Mouse (Mus musculus): Measurements from ENCODE around the gene Gtf2h3. TPM values are rescaled to one million over a fixed set of nuclear protein-coding genes. Genes with fewer than 3 reads are reported as not detected.

Gtf2h3 gene
- polyA plus RNA-seq, 1 experiment from 2014 or later: 56.7 TPM

- H3K4me3 ChIP-seq (ENCODE audit: low read depth, low read length): no peak overlapping the region
- H3K36me3 ChIP-seq (ENCODE audit: control insufficient read depth, insufficient read depth, low read length): peaks cover 77% of the 10 kb centered on the region
- no peaks in the 10 kb centered on the region for H3K4me1 ChIP-seq (ENCODE audit: control insufficient read depth, insufficient read depth, low read length)
- DNase-seq (ENCODE audit: low spot score): peak; percentile 14
- H3K27ac ChIP-seq (replicated peaks; ENCODE audit: low read depth, low read length): no peak overlapping the region
- H3K27me3 ChIP-seq (replicated peaks; ENCODE audit: control insufficient read depth, insufficient read depth, low read length): no peaks in the 10 kb centered on the region
- no peak overlapping the region for H3K9ac ChIP-seq (ENCODE audit: low read depth, low read length)
- WGBS: 94% methylated on average over 4 of the region's 4 CpGs
- H3K4me2 ChIP-seq (ENCODE audit: low read depth, low read length): no peak overlapping the region
- no peaks in the 10 kb centered on the region for H3K9me3 ChIP-seq (ENCODE audit: control insufficient read depth, low read length)
- ATAC-seq (ENCODE audit: low read depth): no peak
These were observed 57.8 kb downstream of the Gtf2h3 start for GRCm38 (mm10) chr5:124636694-124637093.

- DNase-seq (ENCODE audit: low spot score) (peak; percentile 59), ATAC-seq (ENCODE audit: low read depth) (peak; percentile 42)
- Histone ChIP-seq H3K9ac (ENCODE audit: low read depth, low read length) (no peak overlapping the region), H3K27ac (replicated peaks; ENCODE audit: low read depth, low read length) (no peak overlapping the region), H3K4me1 (ENCODE audit: control insufficient read depth, insufficient read depth, low read length) (no peaks in the 10 kb centered on the region), H3K4me3 (ENCODE audit: low read depth, low read length) (no peak overlapping the region), H3K4me2 (ENCODE audit: low read depth, low read length) (no peak overlapping the region), H3K9me3 (ENCODE audit: control insufficient read depth, low read length) (no peaks in the 10 kb centered on the region), H3K27me3 (replicated peaks; ENCODE audit: control insufficient read depth, insufficient read depth, low read length) (no peaks in the 10 kb centered on the region), H3K36me3 (ENCODE audit: control insufficient read depth, insufficient read depth, low read length) (peaks cover 80% of the 10 kb centered on the region)
- 79% methylated on average over 11 of the region's 11 CpGs for WGBS
These were observed 58.4 kb downstream of the Gtf2h3 start for GRCm38 (mm10) chr5:124637300-124637699.

- H3K9me3 ChIP-seq (ENCODE audit: control insufficient read depth, low read length): no peaks in the 10 kb centered on the region
- H3K4me1 ChIP-seq (ENCODE audit: control insufficient read depth, insufficient read depth, low read length): no peaks in the 10 kb centered on the region
- ATAC-seq (ENCODE audit: low read depth) (no peak), DNase-seq (ENCODE audit: low spot score) (no peak)
- WGBS: 95% methylated on average over 13 of the region's 13 CpGs
- H3K27me3 ChIP-seq (replicated peaks; ENCODE audit: control insufficient read depth, insufficient read depth, low read length): no peaks in the 10 kb centered on the region
- no peak overlapping the region for H3K4me2 ChIP-seq (ENCODE audit: low read depth, low read length)
- H3K9ac ChIP-seq (ENCODE audit: low read depth, low read length): no peak overlapping the region
- H3K36me3 ChIP-seq (ENCODE audit: control insufficient read depth, insufficient read depth, low read length): peaks cover 86% of the 10 kb centered on the region
- H3K27ac ChIP-seq (replicated peaks; ENCODE audit: low read depth, low read length): no peak overlapping the region
- no peak overlapping the region for H3K4me3 ChIP-seq (ENCODE audit: low read depth, low read length)
These were observed 58.9 kb downstream of the Gtf2h3 start for GRCm38 (mm10) chr5:124637836-124638235.

Other genes starting within 250 kb of the Gtf2h3 start
- 62.2 and 69.7 TPM in 2 replicates for gene Cdk2ap1, start 216.1 kb upstream of the Gtf2h3 start, polyA plus RNA-seq (2014; fragmentation: Nextera tagmentation; extraction: Ambion mirVana)
- 62.7 and 66.5 TPM in 2 replicates for gene Sbno1, start 153.1 kb upstream of the Gtf2h3 start, polyA plus RNA-seq (2014; fragmentation: Nextera tagmentation; extraction: Ambion mirVana)
- gene Kmt5a, start 139.2 kb upstream of the Gtf2h3 start, polyA plus RNA-seq (2014; fragmentation: Nextera tagmentation; extraction: Ambion mirVana): 50.3 and 57.5 TPM in 2 replicates
- 33.6 and 34.8 TPM in 2 replicates for gene Rilpl2, start 100.8 kb upstream of the Gtf2h3 start, polyA plus RNA-seq (2014; fragmentation: Nextera tagmentation; extraction: Ambion mirVana)
- gene Snrnp35, start 96.0 kb upstream of the Gtf2h3 start, polyA plus RNA-seq (2014; fragmentation: Nextera tagmentation; extraction: Ambion mirVana): 11.0 and 11.4 TPM in 2 replicates
- gene Rilpl1, start 47.7 kb upstream of the Gtf2h3 start, polyA plus RNA-seq (2014; fragmentation: Nextera tagmentation; extraction: Ambion mirVana): 27.0 and 29.6 TPM in 2 replicates
- gene Tmed2, start 38.4 kb upstream of the Gtf2h3 start, polyA plus RNA-seq (2014; fragmentation: Nextera tagmentation; extraction: Ambion mirVana): 612 and 629 TPM in 2 replicates
- gene Ddx55, start 26.3 kb upstream of the Gtf2h3 start, polyA plus RNA-seq (2014; fragmentation: Nextera tagmentation; extraction: Ambion mirVana): 8.5 and 10.6 TPM in 2 replicates
- gene Eif2b1, start within 50 bp of the Gtf2h3 start, polyA plus RNA-seq (2014; fragmentation: Nextera tagmentation; extraction: Ambion mirVana): 74.6 and 74.9 TPM in 2 replicates
- 46.8 and 48.3 TPM in 2 replicates for gene Atp6v0a2, start 49.4 kb downstream of the Gtf2h3 start, polyA plus RNA-seq (2014; fragmentation: Nextera tagmentation; extraction: Ambion mirVana)
- 0.25 and 0.39 TPM in 2 replicates for gene Dnah10, start 145.9 kb downstream of the Gtf2h3 start, polyA plus RNA-seq (2014; fragmentation: Nextera tagmentation; extraction: Ambion mirVana)

Measured in embryonic facial prominence, embryonic 14.5 days (tissue).